Mouse (Mus musculus): ENCODE results near the gene Slc45a2. TPM values are rescaled to one million over a fixed set of nuclear protein-coding genes. Genes with fewer than 3 reads are reported as not detected.

The Slc45a2 gene
- polyA plus RNA-seq, 1 experiment from 2014 or later: not detected

DNA sequence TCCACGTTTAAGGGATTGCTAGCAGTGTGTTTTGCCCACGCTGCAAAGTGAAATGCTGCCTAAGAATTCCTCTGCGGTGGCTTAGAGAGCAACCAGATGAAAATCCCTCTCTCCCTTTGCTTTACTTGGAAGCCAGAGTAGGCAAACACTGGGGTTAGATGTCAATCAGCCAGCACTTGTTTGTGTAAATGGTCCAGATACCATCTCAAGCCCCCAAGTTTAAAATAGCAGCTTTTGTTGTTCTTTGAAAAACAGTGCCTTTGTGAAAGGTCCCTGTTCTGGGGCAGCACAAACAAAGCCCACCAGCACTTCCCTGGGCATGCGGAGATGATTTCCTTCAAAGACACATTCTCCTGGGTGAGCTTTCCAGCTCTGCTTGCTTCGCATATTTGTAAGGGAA lies 65.8 kb downstream of the Slc45a2 start:
- Histone ChIP-seq H3K4me3 (peak overlapping the region; percentile 45), H3K27me3 (replicated peaks) (no peaks in the 10 kb centered on the region), H3K9me3 (replicated peaks) (no peaks in the 10 kb centered on the region), H3K9ac (0 out of 2 replicates have a peak overlapping the region, but pooled peaks have one; percentile 45), H3K27ac (ENCODE audit: poor library complexity, severe bottlenecking) (no peak overlapping the region), H3K4me2 (peak overlapping the region; percentile 88), H3K4me1 (replicated peaks) (peaks cover 19% of the 10 kb centered on the region), H3K36me3 (no peaks in the 10 kb centered on the region)
- no peak for ATAC-seq (ENCODE audit: insufficient number of reproducible peaks, low FRiP score)
- 14% methylated on average over 5 of the region's 5 CpGs for WGBS

DNA sequence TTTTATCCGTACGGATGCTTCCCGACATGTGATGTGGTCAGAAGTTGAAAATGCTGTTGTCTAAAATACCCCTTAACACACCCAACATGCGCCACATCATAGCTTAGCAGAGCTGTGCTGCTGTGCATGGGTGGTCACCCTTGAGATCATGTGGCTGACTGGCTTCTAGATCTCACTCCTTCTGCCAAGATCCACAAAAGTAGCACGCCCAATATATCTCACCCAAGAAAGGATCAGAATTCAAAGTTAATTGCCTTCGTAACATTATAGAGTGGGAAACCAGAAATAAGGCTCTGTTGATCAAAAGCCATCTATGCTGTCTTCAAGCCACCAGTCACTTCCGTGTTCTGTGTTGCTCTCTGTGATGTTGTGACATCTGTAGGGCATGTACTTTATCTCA lies 67.4 kb downstream of the Slc45a2 start:
- no peak overlapping the region for H3K4me3 ChIP-seq
- H3K27me3 ChIP-seq (replicated peaks): no peaks in the 10 kb centered on the region
- 82% methylated on average over 7 of the region's 7 CpGs for WGBS
- no peaks in the 10 kb centered on the region for H3K9me3 ChIP-seq (replicated peaks)
- no peak overlapping the region for H3K27ac ChIP-seq (ENCODE audit: poor library complexity, severe bottlenecking)
- no peak for ATAC-seq (ENCODE audit: insufficient number of reproducible peaks, low FRiP score)
- peaks cover 19% of the 10 kb centered on the region for H3K4me1 ChIP-seq (replicated peaks)
- H3K36me3 ChIP-seq: no peaks in the 10 kb centered on the region
- no peak overlapping the region for H3K4me2 ChIP-seq
- no peak overlapping the region for H3K9ac ChIP-seq

DNA sequence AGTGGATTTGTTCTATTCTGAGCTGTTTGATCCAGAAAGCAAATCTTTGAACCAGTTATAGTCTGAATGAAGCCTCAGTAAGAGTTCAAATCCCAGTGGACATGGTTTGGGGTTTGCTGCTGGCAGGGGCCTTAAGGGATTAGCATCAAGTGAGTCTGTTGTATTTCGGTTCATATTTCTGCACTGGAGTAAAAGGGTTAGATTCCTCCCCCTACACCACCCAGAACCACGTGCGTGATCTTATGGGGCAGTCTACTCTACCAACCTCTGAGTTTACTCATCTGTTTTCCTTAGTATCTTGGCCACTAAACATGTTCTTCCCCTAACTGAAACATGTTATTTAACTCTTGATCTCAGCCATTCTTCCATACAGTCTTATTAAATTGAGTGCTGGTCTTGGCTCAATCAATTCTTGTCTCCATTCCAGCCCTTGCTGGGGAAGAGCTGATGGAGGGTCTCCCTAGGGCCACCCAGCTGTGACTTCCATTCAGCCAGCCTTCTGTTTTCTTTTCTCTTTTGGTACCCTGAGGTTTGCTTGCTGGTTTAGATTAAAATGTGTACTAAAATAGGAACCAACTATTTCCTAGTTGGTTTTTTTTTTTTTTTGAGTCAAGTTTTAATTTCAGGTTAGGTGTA lies 75.3 kb downstream of the Slc45a2 start:
- no peak overlapping the region for H3K9ac ChIP-seq
- no peaks in the 10 kb centered on the region for H3K27me3 ChIP-seq (replicated peaks)
- 0 out of 2 replicates have a peak, but pooled peaks cover 3% of the 10 kb centered on the region for H3K4me1 ChIP-seq (replicated peaks)
- H3K36me3 ChIP-seq: no peaks in the 10 kb centered on the region
- no peak overlapping the region for H3K27ac ChIP-seq (ENCODE audit: poor library complexity, severe bottlenecking)
- no peaks in the 10 kb centered on the region for H3K9me3 ChIP-seq (replicated peaks)
- WGBS: 82% methylated on average over 3 of the region's 3 CpGs
- ATAC-seq (ENCODE audit: insufficient number of reproducible peaks, low FRiP score): no peak
- H3K4me2 ChIP-seq: no peak overlapping the region
- no peak overlapping the region for H3K4me3 ChIP-seq

Other genes starting within 250 kb of the Slc45a2 start
- gene C1qtnf3, start 48.4 kb upstream of the Slc45a2 start, polyA plus RNA-seq (2016; fragmentation: Nextera tagmentation; extraction: Ambion mirVana): 0.14 and 0.28 TPM in 2 replicates
- 13.2 and 13.8 TPM in 2 replicates for gene Amacr, start 19.0 kb upstream of the Slc45a2 start, polyA plus RNA-seq (2016; fragmentation: Nextera tagmentation; extraction: Ambion mirVana)
- 0.06 TPM in 2 replicates for gene Rxfp3, start 37.3 kb downstream of the Slc45a2 start, polyA plus RNA-seq (2016; fragmentation: Nextera tagmentation; extraction: Ambion mirVana)
- 1.1 and 1.4 TPM in 2 replicates for gene Adamts12, start 64.1 kb downstream of the Slc45a2 start, polyA plus RNA-seq (2016; fragmentation: Nextera tagmentation; extraction: Ambion mirVana)

All from heart, embryonic 12.5 days (tissue).